Mouse (Mus musculus): ENCODE measurements around the gene Gm49396.

DNA sequence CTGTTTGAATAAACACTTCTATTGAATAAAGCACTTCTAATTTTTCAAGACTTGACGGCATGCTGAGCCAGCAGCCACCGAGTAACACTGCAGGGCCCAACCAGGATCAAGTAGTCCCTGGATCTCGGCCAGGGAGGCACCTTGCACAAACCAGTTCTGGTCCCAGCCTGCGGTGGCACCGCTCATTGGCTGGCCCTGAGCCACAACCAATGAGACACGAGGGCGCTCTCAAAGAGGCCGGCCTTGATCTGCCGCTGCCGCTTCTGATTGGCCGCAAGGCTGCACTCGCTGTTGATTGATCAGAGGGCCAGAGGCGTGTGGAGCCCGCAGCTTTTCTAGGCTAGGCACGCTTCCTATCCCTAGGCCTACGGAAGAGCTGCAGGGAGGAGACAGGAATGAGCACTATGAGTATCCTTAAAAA, 36.8 kb downstream of the Gm49396 start:
- TF ChIP-seq CTCF (IDR thresholded peaks at IDR 0.05; ENCODE audit: low read depth, low read length) (no peak), POLR2A (IDR thresholded peaks at IDR 0.05; ENCODE audit: insufficient read depth, low read length) (no peak)

Measured in ES-Bruce4 (cell line).